Mouse (Mus musculus) megakaryocyte, embryonic 14.5 days (primary cell): ENCODE measurements around the gene Prickle4.

Experiments
- FLI1 ChIP-seq: IDR thresholded peaks from 2 replicates; pipeline ENCODE4 v1.6.1; 2012; ENCODE audit warnings: low read length, inconsistent platforms, mixed read lengths
- GATA1 ChIP-seq: IDR thresholded peaks from 3 replicates; pipeline ENCODE4 v1.6.1; 2012; ENCODE audit warnings: mixed read lengths, low read length, inconsistent platforms, borderline replicate concordance

DNA sequence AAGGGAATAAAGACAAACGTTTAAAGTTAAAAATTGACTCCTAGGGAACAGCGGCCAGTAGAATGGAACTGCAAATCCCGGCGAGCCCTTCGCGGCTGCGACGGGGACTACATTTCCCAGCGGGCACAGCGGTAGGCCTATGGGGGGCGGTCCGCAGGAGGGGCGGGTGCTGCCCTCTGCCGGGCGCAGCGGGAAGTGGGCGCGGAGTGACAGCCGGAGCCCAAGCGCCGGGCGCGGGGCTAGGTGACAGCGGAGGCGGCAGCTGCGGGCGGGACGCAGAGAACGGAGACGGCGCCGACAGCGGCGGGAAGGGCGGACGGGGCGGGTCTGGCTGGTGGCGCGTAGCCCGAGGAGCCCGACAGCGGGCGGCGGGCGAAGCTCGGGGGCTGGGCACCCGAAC is 42.3 kb upstream of the Prickle4 start, which contains the start of gene Tfeb:
- no peak for TF ChIP-seq GATA1
- TF ChIP-seq FLI1: no peak
